In the genomic region with DNA sequence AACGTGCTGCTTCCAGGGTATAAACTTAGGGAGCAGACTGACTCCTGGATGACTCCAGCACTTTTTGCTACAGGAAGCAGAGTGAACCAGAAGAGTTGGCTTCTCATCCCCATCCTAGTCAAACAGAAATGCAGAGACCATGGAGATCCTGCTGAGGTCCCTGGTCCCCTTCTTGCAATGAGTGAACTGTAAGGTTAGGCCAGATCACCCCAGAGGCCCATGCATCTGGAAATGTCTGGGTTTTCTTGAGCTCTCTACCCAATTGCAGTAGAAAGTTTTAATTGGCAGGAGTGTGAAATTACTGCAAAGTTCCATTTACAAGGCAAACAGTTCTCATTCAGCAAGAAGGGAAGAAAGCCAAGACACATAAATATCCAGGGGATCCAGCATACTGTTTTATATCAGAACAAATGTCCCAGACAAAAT, we compare ENCODE assay signal across 18 mouse cellular contexts.
DNase-seq lines count a peak whose midpoint lies in the region; ATAC-seq and TF ChIP-seq lines count a peak whose summit lies in the region.
"Had no signal": no experiment of that assay in that cellular context is flagged by ENCODE, and none has a peak within 500 bp of the region (broad histone marks: within the 10 kb centered on the region; RNA-seq: fewer than 3 reads in every experiment).

No protein-coding gene starts in this region.

- TF ChIP-seq POLR2A in kidney, adult 2 months (IDR thresholded peaks at IDR 0.05; ENCODE audit: low read depth, low read length), result no peak
- TF ChIP-seq POLR2A in cerebellum, adult 2 months (IDR thresholded peaks at IDR 0.05; ENCODE audit: borderline replicate concordance, insufficient read depth, low read length), result no peak

- no peak overlapping the region for H3K4me2 ChIP-seq in kidney, embryonic 16.5 days (replicated peaks; ENCODE audit: low read depth, low read length)
- no peak overlapping the region for H3K4me2 ChIP-seq in midbrain, embryonic 11.5 days
- H3K4me2 ChIP-seq in midbrain, postnatal 0 days (ENCODE audit: low read depth, low read length, poor library complexity, severe bottlenecking), result no peak overlapping the region
- H3K4me2 ChIP-seq: hindbrain, embryonic 15.5 days had no signal

- no peaks in the 10 kb centered on the region for H3K27me3 ChIP-seq in heart, embryonic 10.5 days (ENCODE audit: insufficient read depth, poor library complexity, severe bottlenecking)
- no peaks in the 10 kb centered on the region for H3K27me3 ChIP-seq in kidney, embryonic 16.5 days (ENCODE audit: insufficient read depth, low read length)
- H3K27me3 ChIP-seq in kidney, adult 2 months (replicated peaks; ENCODE audit: control insufficient read depth, insufficient read depth, low read length), result no peaks in the 10 kb centered on the region
- H3K27me3 ChIP-seq in midbrain, embryonic 11.5 days (ENCODE audit: control insufficient read depth, insufficient read depth, low read length), result no peaks in the 10 kb centered on the region
- no peaks in the 10 kb centered on the region for H3K27me3 ChIP-seq in midbrain, postnatal 0 days (ENCODE audit: insufficient read depth, low read length)
- H3K27me3 ChIP-seq in cerebellum, adult 2 months (ENCODE audit: control insufficient read depth, insufficient read depth, low read length), result no peaks in the 10 kb centered on the region
- H3K27me3 ChIP-seq: CH12.LX; hindbrain, embryonic 15.5 days had no signal

- no peak overlapping the region for H3K9ac ChIP-seq in kidney, embryonic 16.5 days (replicated peaks; ENCODE audit: low read length)
- H3K9ac ChIP-seq in midbrain, embryonic 11.5 days (ENCODE audit: low read length), result no peak overlapping the region
- no peak overlapping the region for H3K9ac ChIP-seq in midbrain, postnatal 0 days (replicated peaks; ENCODE audit: low read length, poor library complexity, severe bottlenecking)
- H3K9ac ChIP-seq: forebrain, postnatal 0 days; hindbrain, embryonic 15.5 days had no signal

- no peak overlapping the region for H3K4me3 ChIP-seq in heart, embryonic 10.5 days
- no peak overlapping the region for H3K4me3 ChIP-seq in kidney, embryonic 16.5 days (ENCODE audit: low read length)
- H3K4me3 ChIP-seq in kidney, adult 2 months (ENCODE audit: insufficient read depth, low read depth, low read length), result no peak overlapping the region
- H3K4me3 ChIP-seq in midbrain, embryonic 11.5 days (ENCODE audit: low read depth, low read length), result no peak overlapping the region
- H3K4me3 ChIP-seq in midbrain, postnatal 0 days (ENCODE audit: low read depth, low read length), result no peak overlapping the region
- no peak overlapping the region for H3K4me3 ChIP-seq in cerebellum, adult 2 months (replicated peaks; ENCODE audit: insufficient read depth, low read depth, low read length)
- H3K4me3 ChIP-seq: hindbrain, embryonic 15.5 days; layer of hippocampus, adult 2 months; left cerebral cortex, adult 2 months had no signal

- WGBS in heart, embryonic 10.5 days, result 53% methylated on average over 1 of the region's 1 CpGs
- WGBS in kidney, embryonic 16.5 days, result 48% methylated on average over 1 of the region's 1 CpGs
- 59% methylated on average over 1 of the region's 1 CpGs for WGBS in kidney, adult 2 months
- WGBS in midbrain, embryonic 11.5 days, result 79% methylated on average over 1 of the region's 1 CpGs
- 79% methylated on average over 1 of the region's 1 CpGs for WGBS in midbrain, postnatal 0 days
- 87% methylated on average over 1 of the region's 1 CpGs for WGBS in cerebellum, adult 2 months

- no peaks in the 10 kb centered on the region for H3K4me1 ChIP-seq in heart, embryonic 10.5 days
- H3K4me1 ChIP-seq in kidney, embryonic 16.5 days (ENCODE audit: insufficient read depth, low read length), result peaks cover 5% of the 10 kb centered on the region; the same call in 1 of the 2 replicates
- no peaks in the 10 kb centered on the region for H3K4me1 ChIP-seq in kidney, adult 2 months (ENCODE audit: control insufficient read depth, insufficient read depth, low read length)
- no peaks in the 10 kb centered on the region for H3K4me1 ChIP-seq in midbrain, embryonic 11.5 days (ENCODE audit: control insufficient read depth, insufficient read depth, low read length)
- H3K4me1 ChIP-seq in midbrain, postnatal 0 days (ENCODE audit: insufficient read depth, low read length), result no peaks in the 10 kb centered on the region
- no peaks in the 10 kb centered on the region for H3K4me1 ChIP-seq in cerebellum, adult 2 months (ENCODE audit: control insufficient read depth, insufficient read depth, low read length)
- H3K4me1 ChIP-seq: hindbrain, embryonic 15.5 days had no signal

- TF ChIP-seq CTCF in kidney, adult 2 months (conservative IDR thresholded peaks at IDR 0.05; ENCODE audit: insufficient read depth, insufficient read length, low read depth, low read length), result no peak
- no peak for TF ChIP-seq CTCF in midbrain, postnatal 0 days (IDR thresholded peaks at IDR 0.05)
- TF ChIP-seq CTCF in cerebellum, adult 2 months (IDR thresholded peaks at IDR 0.05; ENCODE audit: borderline replicate concordance, insufficient read depth, low read depth, low read length), result no peak

- H3K9me3 ChIP-seq in heart, embryonic 10.5 days, result no peaks in the 10 kb centered on the region
- H3K9me3 ChIP-seq in kidney, embryonic 16.5 days (ENCODE audit: low read length), result no peaks in the 10 kb centered on the region
- H3K9me3 ChIP-seq in midbrain, embryonic 11.5 days (ENCODE audit: control insufficient read depth, low read length), result no peaks in the 10 kb centered on the region
- no peaks in the 10 kb centered on the region for H3K9me3 ChIP-seq in midbrain, postnatal 0 days (ENCODE audit: low read length)
- H3K9me3 ChIP-seq: hindbrain, embryonic 15.5 days had no signal

- no peak overlapping the region for H3K27ac ChIP-seq in heart, embryonic 10.5 days
- H3K27ac ChIP-seq in kidney, embryonic 16.5 days (ENCODE audit: low read length), result peak overlapping the region; percentile 9; the same call in 1 of the 2 replicates
- H3K27ac ChIP-seq in kidney, adult 2 months (ENCODE audit: insufficient read depth, low read depth, low read length), result no peak overlapping the region
- no peak overlapping the region for H3K27ac ChIP-seq in midbrain, embryonic 11.5 days (ENCODE audit: low read depth, low read length)
- no peak overlapping the region for H3K27ac ChIP-seq in midbrain, postnatal 0 days (ENCODE audit: low read depth, low read length)
- H3K27ac ChIP-seq in cerebellum, adult 2 months (ENCODE audit: insufficient read depth, low read length), result no peak overlapping the region
- H3K27ac ChIP-seq: hindbrain, embryonic 15.5 days; layer of hippocampus, adult 2 months; left cerebral cortex, adult 2 months had no signal

- H3K36me3 ChIP-seq in heart, embryonic 10.5 days, result no peaks in the 10 kb centered on the region
- no peaks in the 10 kb centered on the region for H3K36me3 ChIP-seq in kidney, embryonic 16.5 days (ENCODE audit: insufficient read depth, low read length)
- no peaks in the 10 kb centered on the region for H3K36me3 ChIP-seq in kidney, adult 2 months (ENCODE audit: control insufficient read depth, insufficient read depth, low read length)
- H3K36me3 ChIP-seq in midbrain, embryonic 11.5 days (ENCODE audit: control insufficient read depth, insufficient read depth, low read length), result no peaks in the 10 kb centered on the region
- no peaks in the 10 kb centered on the region for H3K36me3 ChIP-seq in midbrain, postnatal 0 days (ENCODE audit: insufficient read depth, low read length)
- H3K36me3 ChIP-seq: hindbrain, embryonic 15.5 days had no signal

- DNase-seq in heart, adult 11 months, result peak; percentile 89
- DNase-seq in heart, embryonic 10.5 days (ENCODE audit: low spot score), result no peak
- no peak for DNase-seq in kidney, adult 2 months
- DNase-seq in midbrain, embryonic 11.5 days (ENCODE audit: low spot score, missing footprints), result peak; percentile 44
- DNase-seq in midbrain, postnatal 0 days (ENCODE audit: low spot score), result no peak
- no peak for DNase-seq in cerebellum, adult 2 months
- DNase-seq in layer of hippocampus, adult 9-10 months (ENCODE audit: low spot score), result no peak
- DNase-seq: adrenal gland, postnatal 10 days; cerebellum, adult 8-10 months; forebrain, postnatal 0 days; gastrocnemius, postnatal 14 days; lung, adult 2 months; thymus, adult 2 months had no signal

- ATAC-seq in kidney, embryonic 16.5 days (ENCODE audit: low FRiP score, low TSS enrichment), result peak; percentile 79
- no peak for ATAC-seq in midbrain, embryonic 11.5 days (ENCODE audit: low FRiP score)
- no peak for ATAC-seq in midbrain, postnatal 0 days (ENCODE audit: low FRiP score)
- ATAC-seq: forebrain, postnatal 0 days had no signal

Comparison
In these comparisons a context has a peak if more than half of its experiments do, and no peak if none do; other contexts are left out.
1. DNase-seq: peak in heart, adult 11 months (single experiment) and midbrain, embryonic 11.5 days (single experiment); none in heart, embryonic 10.5 days (single experiment), kidney, adult 2 months (single experiment), midbrain, postnatal 0 days (single experiment), cerebellum, adult 2 months (0 of 2) and layer of hippocampus, adult 9-10 months (single experiment).